Comparison of ENCODE assay signal across 10 mouse cellular contexts in genomic region chr7:67910947-67911346, GRCm38 (mm10). TPM values are rescaled to one million over a fixed set of nuclear protein-coding genes. Genes with fewer than 3 reads are reported as not detected.
DNase-seq lines count a peak whose midpoint lies in the region; ATAC-seq lines count a peak whose summit lies in the region.
"Had no signal": no experiment of that assay in that cellular context is flagged by ENCODE, and none has a peak within 500 bp of the region (broad histone marks: within the 10 kb centered on the region; RNA-seq: fewer than 3 reads in every experiment).

No protein-coding gene starts in this region.

- H3K9ac ChIP-seq in liver, embryonic 12.5 days: no peak overlapping the region
- no peak overlapping the region for H3K9ac ChIP-seq in forebrain, embryonic 15.5 days (replicated peaks)
- no peak overlapping the region for H3K9ac ChIP-seq in liver, embryonic 15.5 days
- no peak overlapping the region for H3K9ac ChIP-seq in stomach, embryonic 15.5 days

- ATAC-seq in liver, embryonic 12.5 days: no peak
- peak; percentile 61 for ATAC-seq in forebrain, embryonic 15.5 days (replicated peaks)
- no peak for ATAC-seq in liver, embryonic 15.5 days (ENCODE audit: insufficient read depth)
- peak; percentile 75; the same call in 1 of the 2 replicates for ATAC-seq in stomach, embryonic 15.5 days (ENCODE audit: insufficient read depth, low FRiP score, low read depth)
- ATAC-seq: Patski had no signal

- no peak overlapping the region for H3K4me2 ChIP-seq in liver, embryonic 12.5 days
- peak overlapping the region; percentile 30 for H3K4me2 ChIP-seq in forebrain, embryonic 15.5 days (replicated peaks)
- H3K4me2 ChIP-seq in liver, embryonic 15.5 days: no peak overlapping the region; the same call in 1 of the 2 replicates
- peak overlapping the region; percentile 29 for H3K4me2 ChIP-seq in stomach, embryonic 15.5 days

- DNase-seq in liver: peak; percentile 7
- DNase-seq in thymus, adult 18-20 months: no peak
- DNase-seq in thymus, postnatal 4 days: no peak
- no peak for DNase-seq in cerebellum, adult 9-10 months
- DNase-seq: gastrocnemius, postnatal 10 days had no signal

- H3K4me3 ChIP-seq in liver, embryonic 12.5 days: no peak overlapping the region
- H3K4me3 ChIP-seq in forebrain, embryonic 15.5 days: peak overlapping the region; percentile 16
- no peak overlapping the region for H3K4me3 ChIP-seq in liver, embryonic 15.5 days (replicated peaks)
- H3K4me3 ChIP-seq in stomach, embryonic 15.5 days (replicated peaks): no peak overlapping the region; the same call in 1 of the 2 replicates

- 25% methylated on average over 3 of the region's 3 CpGs for WGBS in liver, embryonic 12.5 days (ENCODE audit: insufficient replicate concordance)
- 10% methylated on average over 3 of the region's 3 CpGs for WGBS in forebrain, embryonic 15.5 days
- 29% methylated on average over 3 of the region's 3 CpGs for WGBS in liver, embryonic 15.5 days (ENCODE audit: insufficient replicate concordance)
- WGBS in stomach, embryonic 15.5 days: 6% methylated on average over 3 of the region's 3 CpGs

- no peaks in the 10 kb centered on the region for H3K36me3 ChIP-seq in liver, embryonic 12.5 days
- no peaks in the 10 kb centered on the region for H3K36me3 ChIP-seq in forebrain, embryonic 15.5 days
- no peaks in the 10 kb centered on the region for H3K36me3 ChIP-seq in liver, embryonic 15.5 days (replicated peaks)
- H3K36me3 ChIP-seq in stomach, embryonic 15.5 days: no peaks in the 10 kb centered on the region

- no peak overlapping the region for H3K27ac ChIP-seq in liver, embryonic 12.5 days
- no peak overlapping the region for H3K27ac ChIP-seq in forebrain, embryonic 15.5 days (replicated peaks)
- H3K27ac ChIP-seq in liver, embryonic 15.5 days (replicated peaks): 0 out of 2 replicates have a peak overlapping the region, but pooled peaks have one; percentile 38
- H3K27ac ChIP-seq in stomach, embryonic 15.5 days: peak overlapping the region; percentile 77

- H3K27me3 ChIP-seq in liver, embryonic 12.5 days (replicated peaks): no peaks in the 10 kb centered on the region
- no peaks in the 10 kb centered on the region for H3K27me3 ChIP-seq in forebrain, embryonic 15.5 days
- no peaks in the 10 kb centered on the region for H3K27me3 ChIP-seq in liver, embryonic 15.5 days
- no peaks in the 10 kb centered on the region for H3K27me3 ChIP-seq in stomach, embryonic 15.5 days (replicated peaks)
- H3K27me3 ChIP-seq: Patski had no signal

- H3K9me3 ChIP-seq in liver, embryonic 12.5 days (replicated peaks): no peaks in the 10 kb centered on the region
- H3K9me3 ChIP-seq in forebrain, embryonic 15.5 days: no peaks in the 10 kb centered on the region
- H3K9me3 ChIP-seq in liver, embryonic 15.5 days (replicated peaks): no peaks in the 10 kb centered on the region
- no peaks in the 10 kb centered on the region for H3K9me3 ChIP-seq in stomach, embryonic 15.5 days

- no peaks in the 10 kb centered on the region for H3K4me1 ChIP-seq in liver, embryonic 12.5 days
- H3K4me1 ChIP-seq in forebrain, embryonic 15.5 days: peaks cover 6% of the 10 kb centered on the region
- H3K4me1 ChIP-seq in liver, embryonic 15.5 days (replicated peaks): no peaks in the 10 kb centered on the region
- 0 out of 2 replicates have a peak, but pooled peaks cover 2% of the 10 kb centered on the region for H3K4me1 ChIP-seq in stomach, embryonic 15.5 days

RNA-seq across cellular contexts. Expression of gene Igf1r, which starts 41.7 kb away (rescaled TPM):
- 8.5 and 9.6 TPM in 2 replicates for polyA plus RNA-seq in liver, embryonic 12.5 days (2016; fragmentation: Nextera tagmentation; extraction: Ambion mirVana)
- polyA plus RNA-seq in forebrain, embryonic 15.5 days (2015; fragmentation: Nextera tagmentation; extraction: Ambion mirVana): 26.8 and 28.5 TPM in 2 replicates
- 2.6 and 3.7 TPM in 2 replicates for polyA plus RNA-seq in liver, embryonic 15.5 days (2015; fragmentation: Nextera tagmentation; extraction: Ambion mirVana)
- 16.1 and 17.3 TPM in 2 replicates for polyA plus RNA-seq in stomach, embryonic 15.5 days (2015; fragmentation: Nextera tagmentation; extraction: Ambion mirVana)

Comparison
In these comparisons a context has a peak if more than half of its experiments do, and no peak if none do; other contexts are left out.
1. H3K27ac ChIP-seq: peak in liver, embryonic 15.5 days (single experiment) and stomach, embryonic 15.5 days (single experiment); none in liver, embryonic 12.5 days (single experiment) and forebrain, embryonic 15.5 days (single experiment).
2. ATAC-seq: peak in forebrain, embryonic 15.5 days (single experiment) and stomach, embryonic 15.5 days (single experiment); none in liver, embryonic 12.5 days (single experiment) and liver, embryonic 15.5 days (single experiment).
3. H3K4me2 ChIP-seq: peak in forebrain, embryonic 15.5 days (single experiment) and stomach, embryonic 15.5 days (single experiment); none in liver, embryonic 12.5 days (single experiment) and liver, embryonic 15.5 days (single experiment).